Mouse (Mus musculus) spleen, adult 2 months (tissue): ENCODE results near the gene Farsa. TPM values are rescaled to one million over a fixed set of nuclear protein-coding genes. Genes with fewer than 3 reads are reported as not detected.

Experiments
- DNase-seq, 2 experiments: peaks; one replicate each; pipeline versions ENCODE4 v3.0.0 to v3.0.0-alpha.2; 2012 to 2021; ENCODE audit warnings: low spot score in 2 of 2, low read depth in 1 of 2
- H3K27ac ChIP-seq: fragments of 200-500 bp; 2 replicates; pipeline ENCODE4 v1.5.1; 2012; ENCODE audit warnings: low read length, inconsistent platforms; ENCODE audit not compliant: insufficient read depth
- H3K27me3 ChIP-seq: fragments of 200-500 bp; 2 replicates; pipeline ENCODE4 v1.6.1; 2012; ENCODE audit warnings: mild to moderate bottlenecking, moderate library complexity, low read length, inconsistent platforms; ENCODE audit not compliant: control insufficient read depth, insufficient read depth
- H3K36me3 ChIP-seq: fragments of 200-500 bp; 2 replicates; pipeline ENCODE4 v1.6.1; 2012; ENCODE audit warnings: mild to moderate bottlenecking, low read length, inconsistent platforms; ENCODE audit not compliant: control insufficient read depth, insufficient read depth
- H3K4me1 ChIP-seq: fragments of 200-500 bp; 2 replicates; pipeline ENCODE4 v1.6.1; 2011; ENCODE audit warnings: inconsistent platforms; ENCODE audit not compliant: control insufficient read depth, insufficient read depth, insufficient read length
- H3K4me3 ChIP-seq: fragments of 200-500 bp; 2 replicates; pipeline ENCODE4 v1.5.1; 2011; ENCODE audit warnings: mild to moderate bottlenecking, inconsistent platforms; ENCODE audit not compliant: insufficient read depth, insufficient read length; ENCODE audit errors: extremely low read depth
- CTCF ChIP-seq: fragments of 200-500 bp; IDR thresholded peaks from 2 replicates; pipeline ENCODE4 v1.5.1; 2011; ENCODE audit warnings: mild to moderate bottlenecking, inconsistent platforms; ENCODE audit not compliant: insufficient read depth, insufficient read length, insufficient replicate concordance; ENCODE audit errors: extremely low read depth
- POLR2A ChIP-seq: fragments of 200-500 bp; IDR thresholded peaks from 2 replicates; pipeline ENCODE4 v1.6.1; 2011; ENCODE audit warnings: low read depth, low read length, inconsistent platforms
- WGBS: fragments of 180-500 bp; shearing (Covaris S2); methylation state at CpG from one replicate; pipeline ENCODE4 v1.1.7; 2018; 5-methylcytosine and 5-hydroxymethylcytosine counted together
- polyA plus RNA-seq: library from polyadenylated mRNA; depleted of rRNA; stranded (reverse); fragments of >200 nt; gene quantifications from 2 replicates; pipeline ENCODE4 v1.2.3, GENCODE M21; 2012

Farsa gene
- polyA plus RNA-seq, 1 experiment, result 50.3 TPM

- TF ChIP-seq POLR2A, result no peak
- TF ChIP-seq CTCF, result no peak
Measured at GRCm38 (mm10) chr8:84847684-84848435, 8.9 kb upstream of the Farsa start.

GRCm38 (mm10) chr8:84856434-84856833 is 355 bp upstream of the Farsa start:
- WGBS, result 91% methylated on average over 3 of the region's 3 CpGs
- no peaks in the 10 kb centered on the region for H3K27me3 ChIP-seq
- no peaks in the 10 kb centered on the region for H3K4me1 ChIP-seq

More at GRCm38 (mm10) chr8:84847684-84848435, 8.9 kb upstream of the Farsa start:
- Histone ChIP-seq H3K27me3 (no peaks in the 10 kb centered on the region), H3K36me3 (peaks cover 16% of the 10 kb centered on the region), H3K4me1 (peaks cover 10% of the 10 kb centered on the region; the same call in 1 of the 2 replicates), H3K4me3 (peak overlapping the region; percentile 71; the same call in 1 of the 2 replicates), H3K27ac (peak overlapping the region; percentile 94)
- DNase-seq, result no peak
- WGBS, result 6% methylated on average over 6 of the region's 6 CpGs

GRCm38 (mm10) chr8:84871376-84872308 is 14.9 kb downstream of the Farsa start, which contains the start of gene Syce2:
Syce2 (plus strand) TSS chr8:84872111.
- Histone ChIP-seq H3K27me3 (no peaks in the 10 kb centered on the region), H3K27ac (peak within 1 kb of the TSS; percentile 36), H3K4me3 (peak within 1 kb of the TSS; percentile 66), H3K36me3 (peaks cover 10% of the 10 kb centered on the region), H3K4me1 (peaks cover 10% of the 10 kb centered on the region)
- DNase-seq, result peak; percentile 67 to 83
- TF ChIP-seq CTCF (no peak), POLR2A (no peak)
- 4% methylated on average over 46 of the region's 46 CpGs for WGBS

More at GRCm38 (mm10) chr8:84856434-84856833, 355 bp upstream of the Farsa start:
- TF ChIP-seq CTCF, result no peak
- no peak for TF ChIP-seq POLR2A
- Histone ChIP-seq H3K4me3 (no peak overlapping the region), H3K27ac (no peak overlapping the region), H3K36me3 (peaks cover 7% of the 10 kb centered on the region)
- DNase-seq, result no peak

- 2% methylated on average over 53 of the region's 54 CpGs for WGBS
- DNase-seq, result peak in 1 of 2 experiments; percentile 12
- H3K36me3 ChIP-seq, result peaks cover 7% of the 10 kb centered on the region
- H3K27ac ChIP-seq, result no peak overlapping the region
- peak overlapping the region; percentile 66 for H3K4me3 ChIP-seq
- no peaks in the 10 kb centered on the region for H3K27me3 ChIP-seq
- no peak for TF ChIP-seq CTCF
- no peak for TF ChIP-seq POLR2A
- H3K4me1 ChIP-seq, result peaks cover 10% of the 10 kb centered on the region
Measured at GRCm38 (mm10) chr8:84872309-84872965, 15.6 kb downstream of the Farsa start.

- Histone ChIP-seq H3K36me3 (peaks cover 2% of the 10 kb centered on the region), H3K27ac (no peak overlapping the region), H3K4me1 (peaks cover 10% of the 10 kb centered on the region), H3K27me3 (no peaks in the 10 kb centered on the region), H3K4me3 (no peak overlapping the region)
- no peak for DNase-seq
- TF ChIP-seq CTCF, result no peak
- no peak for TF ChIP-seq POLR2A
- 77% methylated on average over 4 of the region's 4 CpGs for WGBS
Measured at GRCm38 (mm10) chr8:84873016-84873415, 16.2 kb downstream of the Farsa start.

GRCm38 (mm10) chr8:84874339-84874738 is 17.6 kb downstream of the Farsa start:
- 87% methylated on average over 3 of the region's 3 CpGs for WGBS
- no peak for TF ChIP-seq POLR2A
- TF ChIP-seq CTCF, result no peak
- no peaks in the 10 kb centered on the region for H3K27me3 ChIP-seq
- DNase-seq, result no peak
- no peak overlapping the region for H3K27ac ChIP-seq
- no peak overlapping the region for H3K4me3 ChIP-seq
- H3K36me3 ChIP-seq, result no peaks in the 10 kb centered on the region
- peaks cover 10% of the 10 kb centered on the region for H3K4me1 ChIP-seq
